Mouse (Mus musculus): Measurements from ENCODE around the gene Slc39a1.

The Slc39a1 gene

DNA sequence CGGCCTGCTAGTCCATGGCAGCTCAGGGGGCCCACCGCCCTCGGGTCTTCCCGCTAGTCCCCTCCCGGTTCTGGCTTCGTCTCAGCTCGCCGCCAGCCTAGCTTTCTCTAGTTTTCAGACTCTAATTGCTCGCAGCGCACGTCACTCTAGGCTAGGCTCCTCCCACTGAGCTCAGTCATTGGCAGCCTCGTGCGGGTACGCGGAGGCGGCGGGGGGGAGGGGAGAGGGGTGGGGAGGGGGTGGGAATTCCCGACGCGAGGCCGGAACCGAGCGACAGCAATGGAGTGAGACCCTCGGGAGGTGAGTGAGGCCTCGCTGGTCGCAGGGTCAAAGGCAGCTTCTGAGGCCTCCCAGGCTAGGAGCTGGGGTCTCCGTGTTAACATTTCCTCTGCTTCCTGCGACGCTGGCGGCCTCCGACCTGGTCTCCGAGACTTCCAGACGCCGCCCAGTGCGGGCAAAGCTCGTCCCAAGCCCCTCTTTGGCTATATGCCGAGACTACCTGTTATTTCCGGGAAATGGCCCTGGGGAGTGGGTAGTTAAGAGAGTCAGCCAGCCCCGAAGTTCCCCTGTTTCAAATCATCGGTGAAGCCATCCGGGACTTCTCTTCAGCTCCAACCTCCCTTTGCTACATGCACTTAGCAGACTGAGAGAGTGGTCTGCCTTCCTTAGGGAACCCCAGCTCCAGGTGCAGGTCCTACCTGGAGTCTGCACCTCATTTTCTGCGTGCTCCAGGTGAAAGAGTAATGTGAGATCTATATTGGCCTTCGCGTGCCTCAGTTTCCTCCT is at the start of gene Slc39a1:
Gene Slc39a1, plus strand, starts transcription at position 213 of the 786 bp plus-strand sequence.
- in situ Hi-C loops (cut with MboI, MseI) = no loop called here

DNA sequence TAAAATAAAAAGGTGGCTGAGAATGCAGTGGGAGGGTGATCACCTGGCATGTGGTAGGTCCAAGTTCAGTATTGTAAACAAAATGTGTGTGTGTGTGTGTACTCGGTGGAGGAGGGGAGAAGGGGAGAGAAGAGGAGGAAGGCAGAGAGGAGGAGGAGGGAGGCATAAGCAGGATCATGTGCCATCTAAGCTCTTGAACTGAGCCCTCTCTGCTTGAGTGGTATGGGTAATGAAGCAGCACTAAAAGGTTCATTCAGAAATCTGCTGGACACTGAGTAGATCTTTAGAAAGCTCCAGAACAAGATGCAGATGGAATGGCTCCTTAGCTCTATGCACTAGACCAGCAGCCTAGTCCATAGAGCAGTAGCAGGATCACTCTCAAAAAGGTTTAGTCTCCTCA is 45.1 kb upstream of the Slc39a1 start:
- in situ Hi-C loops (cut with MboI, MseI) = no loop called here

DNA sequence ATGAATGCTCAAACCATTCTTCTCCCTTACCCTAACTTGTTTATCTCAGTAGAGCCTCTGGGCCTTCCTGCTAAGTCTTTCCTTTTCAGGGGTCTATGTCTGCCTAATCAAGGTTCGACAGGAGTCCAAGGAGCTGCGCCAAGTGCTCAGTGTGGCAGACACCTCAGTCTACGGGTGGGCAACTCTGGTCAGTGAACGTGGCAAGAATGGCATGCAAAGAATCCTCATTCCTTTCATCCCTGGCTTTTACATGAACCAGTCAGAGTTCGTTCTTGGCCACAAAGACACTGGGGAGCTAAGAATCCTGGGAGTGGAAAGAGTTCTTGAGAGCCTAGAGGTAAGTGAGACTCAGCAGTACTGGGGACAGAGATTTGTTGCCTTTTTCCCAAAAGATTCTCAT is 44.4 kb upstream of the Slc39a1 start:
- in situ Hi-C loops (cut with MboI, MseI) = no loop called here

DNA sequence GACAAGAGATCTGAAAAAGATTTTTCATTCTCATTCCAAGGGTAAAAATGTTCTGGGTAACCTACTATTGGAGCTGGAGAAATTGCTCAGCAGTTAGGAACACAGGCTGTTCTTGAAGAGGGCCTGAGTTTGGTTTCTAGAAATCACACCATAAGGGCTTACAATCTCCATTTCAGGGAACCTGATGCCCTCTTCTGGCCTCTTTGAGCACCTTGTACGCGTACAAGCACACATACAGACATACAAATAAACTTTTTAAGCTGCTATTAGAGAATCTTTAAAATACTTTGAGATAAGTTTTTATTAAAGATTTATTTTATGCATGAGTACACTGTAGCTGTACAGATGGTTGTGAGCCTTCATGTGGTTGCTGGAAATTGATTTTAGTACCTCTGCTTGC is 43.4 kb upstream of the Slc39a1 start:
- in situ Hi-C loops (cut with MboI, MseI) = no loop called here

DNA sequence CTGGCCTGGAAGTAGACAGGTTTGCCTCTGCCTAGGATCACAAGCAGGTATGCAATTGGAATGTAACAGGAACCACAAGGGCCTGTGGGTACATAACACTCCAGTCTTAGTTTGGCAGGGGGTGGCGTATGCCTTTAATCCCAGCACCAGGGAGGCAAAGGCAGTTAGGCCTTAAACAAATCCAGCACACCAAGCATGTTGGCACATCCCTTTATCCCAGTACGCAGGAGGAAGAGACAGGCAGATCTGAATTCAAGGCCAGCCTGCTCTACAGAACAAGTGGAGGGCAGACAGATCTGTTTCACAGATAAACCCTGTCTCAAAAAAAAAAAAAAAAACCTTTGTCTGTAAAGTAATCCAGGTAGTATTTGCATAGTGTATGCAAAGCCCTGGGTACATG is 39.3 kb upstream of the Slc39a1 start:
- in situ Hi-C loops (cut with MboI, MseI) = no loop called here

- in situ Hi-C loops (cut with MboI, MseI) = no loop called here
Measured at GRCm38 (mm10) chr3:90209908-90210566, 37.9 kb upstream of the Slc39a1 start.

GRCm38 (mm10) chr3:90211475-90212398 is 36.2 kb upstream of the Slc39a1 start:
- in situ Hi-C loops (cut with MboI, MseI) = no loop called here

- in situ Hi-C loops (cut with MboI, MseI) = no loop called here
Measured at GRCm38 (mm10) chr3:90212723-90213122, 35.2 kb upstream of the Slc39a1 start.

DNA sequence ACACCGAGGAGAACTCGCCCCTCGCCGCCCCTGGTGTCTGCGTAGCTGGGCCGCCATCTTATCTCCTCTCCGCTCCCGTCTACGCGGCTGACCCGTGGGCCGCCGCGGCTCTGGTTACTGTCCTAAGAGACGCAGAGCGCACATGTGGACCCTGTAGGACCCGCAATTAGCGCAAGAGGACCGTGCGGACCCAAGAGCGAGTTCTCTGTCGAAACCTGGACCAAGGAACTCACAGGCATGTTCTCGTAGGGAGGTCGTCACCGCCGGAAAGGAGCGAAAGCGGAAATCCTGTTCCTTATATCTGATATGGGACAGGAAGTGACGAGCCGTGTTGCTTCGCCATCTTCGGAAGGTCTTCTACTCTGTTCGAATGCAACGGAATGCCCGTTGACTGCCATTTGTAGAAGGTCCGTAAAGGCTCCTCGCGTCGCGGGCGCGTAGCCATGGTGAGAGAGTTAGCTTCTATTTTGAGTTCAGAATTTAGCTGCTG is 34.5 kb upstream of the Slc39a1 start, which contains the start of the genes Rps27 and Rab13:
Gene Rps27, minus strand, starts transcription at position 275 of the 490 bp plus-strand sequence.
Gene Rab13, plus strand, starts transcription at position 319 of the 490 bp plus-strand sequence.
- in situ Hi-C loops (cut with MboI, MseI) = no loop called here

GRCm38 (mm10) chr3:90213956-90214684 is 33.9 kb upstream of the Slc39a1 start:
- in situ Hi-C loops (cut with MboI, MseI) = no loop called here

GRCm38 (mm10) chr3:90215825-90216380 is 32.1 kb upstream of the Slc39a1 start:
- in situ Hi-C loops (cut with MboI, MseI) = no loop called here

GRCm38 (mm10) chr3:90220088-90220487 is 27.9 kb upstream of the Slc39a1 start:
- in situ Hi-C loops (cut with MboI, MseI) = loop anchor here (5.0 kb wide), 2 partner anchors 42 to 157 kb away; no protein-coding TSS in a partner anchor

GRCm38 (mm10) chr3:90220531-90220951 is 27.4 kb upstream of the Slc39a1 start:
- in situ Hi-C loops (cut with MboI, MseI) = loop anchor here (5.0 kb wide), 2 partner anchors 42 to 157 kb away; no protein-coding TSS in a partner anchor

DNA sequence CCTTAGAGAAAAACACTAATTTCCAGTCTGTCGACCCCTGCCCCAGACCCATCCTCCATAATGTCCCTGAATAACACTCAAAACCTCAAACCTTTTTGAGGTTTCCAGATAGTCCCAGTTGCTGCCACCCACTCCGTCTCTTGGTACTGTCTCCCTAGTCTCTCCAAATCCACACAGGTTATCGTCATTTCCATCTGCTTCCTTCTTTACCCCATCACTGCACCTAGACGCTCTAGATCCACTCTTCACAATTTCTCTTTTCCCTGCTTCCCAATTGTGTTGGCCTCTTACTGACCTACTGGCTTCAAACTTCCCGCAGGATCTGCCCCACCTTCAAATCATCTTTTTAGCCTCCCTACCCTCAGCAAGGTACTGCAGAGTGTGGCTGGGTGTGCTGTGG is 26.8 kb upstream of the Slc39a1 start:
- in situ Hi-C loops (cut with MboI, MseI) = loop anchor here (5.0 kb wide), 2 partner anchors 41 to 156 kb away; no protein-coding TSS in a partner anchor

DNA sequence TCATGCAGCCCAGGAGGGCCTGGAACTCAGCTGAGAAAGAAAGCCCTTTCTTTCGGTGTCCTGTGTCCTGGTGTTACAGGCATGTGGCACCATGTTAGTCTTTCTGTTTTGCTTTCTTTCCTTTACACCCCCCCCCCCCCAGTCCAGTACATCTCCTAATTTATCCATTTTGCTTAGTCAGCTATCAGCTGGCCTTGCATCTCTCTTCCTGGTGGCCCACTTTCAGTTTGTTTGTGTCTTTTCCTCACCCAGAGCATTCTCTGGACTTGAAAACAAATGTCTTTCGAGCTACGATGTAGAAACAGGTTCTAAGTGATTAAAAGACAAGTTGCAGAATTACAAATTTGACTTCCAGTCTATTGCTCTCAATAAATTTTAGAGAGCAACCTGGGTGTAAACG is 25.5 kb upstream of the Slc39a1 start:
- in situ Hi-C loops (cut with MboI, MseI) = loop anchor here (5.0 kb wide), 2 partner anchors 40 to 155 kb away; no protein-coding TSS in a partner anchor

DNA sequence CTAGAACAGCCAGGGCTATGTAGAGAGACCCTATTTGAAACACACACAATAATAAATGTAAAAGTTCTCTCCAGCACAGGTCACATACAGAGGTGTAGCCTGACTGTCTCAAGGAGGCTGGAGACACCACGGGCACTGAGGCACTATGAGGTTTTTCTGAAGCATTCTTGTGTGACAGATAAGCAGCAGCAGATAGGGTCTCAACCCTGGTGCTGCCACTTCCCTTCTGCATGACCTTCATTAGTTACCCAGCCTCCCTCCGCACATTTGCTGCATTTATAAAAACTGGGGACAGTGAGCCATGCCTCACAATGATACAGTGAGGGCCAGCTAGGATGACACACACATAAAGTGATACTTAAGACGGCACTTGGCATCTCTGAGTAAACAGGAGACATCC is 25.0 kb upstream of the Slc39a1 start:
- in situ Hi-C loops (cut with MboI, MseI) = loop anchor here (5.0 kb wide), 2 partner anchors 39 to 154 kb away; no protein-coding TSS in a partner anchor

DNA sequence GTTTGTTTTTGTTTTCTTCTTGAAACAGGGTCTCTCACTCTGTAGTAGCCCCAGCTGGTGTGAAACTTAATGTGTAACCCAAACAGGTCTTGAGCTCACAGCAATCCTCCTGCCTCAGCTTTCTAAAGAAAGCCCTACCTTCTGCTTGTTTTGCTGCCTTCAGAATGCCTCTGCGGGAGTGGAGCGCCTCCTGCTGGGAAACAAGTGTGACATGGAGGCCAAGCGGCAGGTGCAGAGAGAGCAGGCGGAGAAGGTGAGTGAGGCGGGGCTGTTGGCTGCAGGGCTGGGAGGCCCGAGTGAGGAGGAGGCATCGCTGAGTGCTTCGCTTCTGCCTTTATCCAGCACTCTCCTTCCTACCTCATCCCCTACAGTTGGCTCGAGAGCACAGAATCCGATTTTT is 23.6 kb upstream of the Slc39a1 start:
- in situ Hi-C loops (cut with MboI, MseI) = loop anchor here (5.0 kb wide), 2 partner anchors 38 to 153 kb away; no protein-coding TSS in a partner anchor

DNA sequence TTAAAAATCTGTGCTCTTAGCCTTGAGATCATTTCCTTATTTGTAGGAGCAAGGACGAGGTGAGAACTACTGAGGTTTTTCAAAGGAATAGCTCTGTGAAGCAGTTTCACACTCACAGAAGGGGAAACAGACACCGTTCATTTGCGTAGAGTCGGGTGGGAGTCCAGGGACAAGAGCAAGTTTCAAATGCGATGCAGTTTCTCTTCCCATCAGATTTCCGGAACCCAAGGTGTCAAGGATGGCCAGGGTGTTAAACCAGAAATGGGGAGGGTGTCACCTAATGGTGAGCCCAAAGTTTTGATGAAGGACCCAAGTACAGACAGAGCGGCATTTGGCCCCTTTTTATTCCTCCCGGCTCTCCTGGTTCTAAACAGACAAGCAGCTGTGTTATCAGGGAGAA is 16.9 kb upstream of the Slc39a1 start:
- in situ Hi-C loops (cut with MboI, MseI) = no loop called here

DNA sequence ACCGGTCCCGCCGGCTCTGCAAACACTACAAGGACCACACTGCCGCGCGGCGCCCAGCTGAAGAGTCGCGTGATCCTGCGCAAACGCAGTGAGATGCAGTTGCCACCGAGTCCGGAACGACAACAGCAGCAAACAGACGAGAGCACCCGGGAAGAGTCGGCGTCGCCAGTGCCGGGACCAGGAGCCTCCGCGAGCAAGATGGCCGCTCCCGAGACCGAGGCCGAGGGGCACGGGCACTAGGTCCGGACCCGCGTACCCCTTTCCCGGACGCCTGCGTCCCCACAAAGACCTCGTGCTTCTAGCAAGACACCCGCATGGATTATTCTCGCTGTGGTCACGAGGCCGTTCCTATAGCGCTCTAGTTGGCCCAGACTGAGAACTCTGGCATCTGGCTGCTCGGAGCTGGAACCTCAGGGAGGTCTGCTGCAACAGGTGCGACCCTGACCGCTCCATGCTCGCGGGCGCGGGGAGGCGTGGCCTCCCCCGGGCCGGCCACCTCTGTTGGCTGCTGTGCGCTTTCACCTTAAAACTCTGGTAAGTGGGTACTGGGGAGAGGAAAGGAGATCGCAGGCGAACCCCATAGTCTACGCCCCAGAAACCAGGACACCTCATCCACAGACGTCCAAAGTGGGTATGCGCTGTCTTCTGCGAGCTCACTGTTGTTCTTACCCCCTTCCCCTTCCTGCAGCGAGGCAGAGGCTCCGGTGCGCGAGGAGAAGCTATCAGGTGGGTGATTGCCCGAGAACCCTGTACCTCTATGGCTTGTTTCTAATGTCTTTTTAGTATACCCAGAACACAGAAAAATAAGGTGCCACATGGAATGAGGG is 16.3 kb upstream of the Slc39a1 start, which contains the start of gene Jtb:
Gene Jtb, plus strand, starts transcription at position 91 of the 827 bp plus-strand sequence.
- in situ Hi-C loops (cut with MboI, MseI) = no loop called here

All from regulatory T cell (primary cell).